ENCODE assay signal across 14 mouse cellular contexts in genomic region chr7:99444012-99444411, GRCm38 (mm10). TPM values are rescaled to one million over a fixed set of nuclear protein-coding genes. Genes with fewer than 3 reads are reported as not detected.
A peak's percentile ranks its signal among the peaks of the same experiment; 100 is the strongest.
DNase-seq lines count a peak whose midpoint lies in the region; TF ChIP-seq lines count a peak whose summit lies in the region.
"Had no signal": no experiment of that assay in that cellular context is flagged by ENCODE, and none has a peak within 500 bp of the region (broad histone marks: within the 10 kb centered on the region; RNA-seq: fewer than 3 reads in every experiment).

No protein-coding gene starts in this region.

- WGBS in lung, adult 2 months, result 65% methylated on average over 6 of the region's 6 CpGs

- H3K36me3 ChIP-seq in ES-Bruce4 (ENCODE audit: control insufficient read depth, insufficient read depth, low read length, poor library complexity, severe bottlenecking), result no peaks in the 10 kb centered on the region
- H3K36me3 ChIP-seq: limb, embryonic 13.5 days; stomach, embryonic 15.5 days had no signal

- no peak for DNase-seq in gastrocnemius, adult 2 months
- no peak for DNase-seq in gastrocnemius, postnatal 10 days
- no peak for DNase-seq in lung, adult 2 months
- no peak for DNase-seq in lung, postnatal 14 days
- peak; percentile 55 for DNase-seq in induced T-regulatory cell, adult 2 months (ENCODE audit: low read depth)
- no peak for DNase-seq in urinary bladder, postnatal 14 days (ENCODE audit: low spot score)
- DNase-seq in heart, postnatal 36 days, result no peak
- DNase-seq: cerebellum, adult 11 months had no signal

- peak; percentile 66 for TF ChIP-seq CTCF in gastrocnemius, adult 2 months (IDR thresholded peaks at IDR 0.05)
- TF ChIP-seq CTCF in lung, adult 2 months (IDR thresholded peaks at IDR 0.05; ENCODE audit: insufficient read depth, low read length), result peak; percentile 49
- peak; percentile 64 for TF ChIP-seq CTCF in ES-Bruce4 (IDR thresholded peaks at IDR 0.05; ENCODE audit: low read depth, low read length)

- H3K4me1 ChIP-seq in lung, adult 2 months (ENCODE audit: control insufficient read depth, insufficient read depth, low read length), result peaks cover 9% of the 10 kb centered on the region
- H3K4me1 ChIP-seq in ES-Bruce4 (ENCODE audit: control insufficient read depth, insufficient read depth, low read length), result no peaks in the 10 kb centered on the region

- H3K27ac ChIP-seq in gastrocnemius, adult 2 months, result no peak overlapping the region
- H3K27ac ChIP-seq in ES-Bruce4 (ENCODE audit: insufficient read depth, low read length), result no peak overlapping the region
- H3K27ac ChIP-seq: forebrain, embryonic 13.5 days; limb, embryonic 13.5 days; stomach, embryonic 15.5 days had no signal

- no peaks in the 10 kb centered on the region for H3K9me3 ChIP-seq in ES-Bruce4 (replicated peaks; ENCODE audit: control insufficient read depth, insufficient read depth, low read length, poor library complexity, severe bottlenecking)
- H3K9me3 ChIP-seq: forebrain, embryonic 13.5 days; limb, embryonic 13.5 days; stomach, embryonic 15.5 days had no signal

- TF ChIP-seq POLR2A in lung, adult 2 months (IDR thresholded peaks at IDR 0.05; ENCODE audit: borderline replicate concordance, extremely low read depth, low read depth, low read length), result no peak
- no peak for TF ChIP-seq POLR2A in ES-Bruce4 (IDR thresholded peaks at IDR 0.05; ENCODE audit: insufficient read depth, low read length)

- H3K27me3 ChIP-seq in ES-Bruce4 (ENCODE audit: control insufficient read depth, insufficient read depth, low read length, poor library complexity, severe bottlenecking), result no peaks in the 10 kb centered on the region
- H3K27me3 ChIP-seq: forebrain, embryonic 13.5 days; limb, embryonic 13.5 days; stomach, embryonic 15.5 days had no signal

- intact Hi-C loops in gastrocnemius, adult 2 months (cut with DNase I), result no loop called here
- intact Hi-C loops in heart, postnatal 36 days (cut with DNase I), result no loop called here

- H3K9ac ChIP-seq in ES-Bruce4 (ENCODE audit: low read depth, poor library complexity, severe bottlenecking), result no peak overlapping the region
- H3K9ac ChIP-seq: forebrain, embryonic 13.5 days; stomach, embryonic 15.5 days had no signal

- no peak for TF ChIP-seq EP300 in ES-Bruce4 (IDR thresholded peaks at IDR 0.05; ENCODE audit: insufficient read depth, low read depth, low read length)

- H3K4me3 ChIP-seq in gastrocnemius, adult 2 months, result no peak overlapping the region
- H3K4me3 ChIP-seq in lung, adult 2 months (replicated peaks; ENCODE audit: extremely low read depth, low read depth, low read length), result no peak overlapping the region
- no peak overlapping the region for H3K4me3 ChIP-seq in ES-Bruce4 (ENCODE audit: low read depth, low read length)
- H3K4me3 ChIP-seq: forebrain, embryonic 13.5 days; limb, embryonic 13.5 days; stomach, embryonic 15.5 days had no signal

RNA-seq across cellular contexts. Expression of gene Klhl35, which starts 21.8 kb away (rescaled TPM):
- not detected for total RNA-seq in gastrocnemius, adult 2 months (2021)
- under 1 TPM; 0.14 to 0.38 TPM for total RNA-seq in gastrocnemius, postnatal 10 days (2021)
- polyA plus RNA-seq in lung, adult 2 months (2012; rRNA removed), result 0.80 and 0.89 TPM in 2 replicates
- not detected in 2 replicates for polyA plus RNA-seq in ES-Bruce4 (2011; ENCODE audit: insufficient read depth, insufficient read length, low read depth, missing spikeins)
- total RNA-seq in heart, postnatal 36 days (2021), result not detected
- total RNA-seq: heart, adult 8-10 months had no signal
- polyA plus RNA-seq: C2C12 had no signal

RNA-seq across cellular contexts. Expression of gene Rps3, which starts 39.5 kb away (rescaled TPM):
- 100 to 1,000 TPM; 242 to 287 TPM for total RNA-seq in gastrocnemius, adult 2 months (2021)
- total RNA-seq in gastrocnemius, postnatal 10 days (2021), result 100 to 1,000 TPM; 362 to 382 TPM
- 206 and 308 TPM in 2 replicates for polyA plus RNA-seq in lung, adult 2 months (2012; rRNA removed)
- 2,316 and 2,405 TPM in 2 replicates for polyA plus RNA-seq in ES-Bruce4 (2011; ENCODE audit: insufficient read depth, insufficient read length, low read depth, missing spikeins)
- 100 to 1,000 TPM; 324 to 333 TPM for total RNA-seq in heart, postnatal 36 days (2021)
